Comparison of ENCODE assay signal across 8 mouse cellular contexts in genomic region chr5:146844945-146845365, GRCm38 (mm10). TPM values are rescaled to one million over a fixed set of nuclear protein-coding genes. Genes with fewer than 3 reads are reported as not detected.
A peak's percentile ranks its signal among the peaks of the same experiment; 100 is the strongest.
DNase-seq lines count a peak whose midpoint lies in the region; ATAC-seq and TF ChIP-seq lines count a peak whose summit lies in the region.

Gene Rasl11a, plus strand, starts transcription at chr5:146845071.

- no peaks in the 10 kb centered on the region for H3K9me3 ChIP-seq in hindbrain, embryonic 14.5 days (ENCODE audit: control insufficient read depth, low read length)

- ATAC-seq in hindbrain, embryonic 14.5 days (ENCODE audit: low FRiP score) = peak; percentile 91

- H3K36me3 ChIP-seq in hindbrain, embryonic 14.5 days (replicated peaks; ENCODE audit: control insufficient read depth, insufficient read depth) = no peaks in the 10 kb centered on the region

- 0% methylated on average over 36 of the region's 40 CpGs for WGBS in hindbrain, embryonic 14.5 days

- H3K27me3 ChIP-seq in hindbrain, embryonic 14.5 days (ENCODE audit: control insufficient read depth, insufficient read depth, low read length) = no peaks in the 10 kb centered on the region

- peak within 1 kb of the TSS; percentile 62 for H3K4me3 ChIP-seq in cortical plate, adult 2 months (ENCODE audit: insufficient read depth, low read length)
- H3K4me3 ChIP-seq in hindbrain, embryonic 14.5 days (replicated peaks; ENCODE audit: low read length) = peak within 1 kb of the TSS; percentile 60

- peak; percentile 83 to 87 for DNase-seq in adrenal gland, adult 18-20 months (ENCODE audit: low spot score in 2 of 2)
- peak; percentile 82 for DNase-seq in gastrocnemius, adult 18-20 months (ENCODE audit: low spot score)
- DNase-seq in hindbrain, embryonic 14.5 days (ENCODE audit: low spot score) = peak; percentile 73
- peak; percentile 80 to 83 for DNase-seq in layer of hippocampus, postnatal 36 days
- DNase-seq in lung, postnatal 14 days = peak; percentile 92
- DNase-seq in retina, embryonic 14.5 days (ENCODE audit: low spot score) = peak; percentile 81
- DNase-seq in urinary bladder, postnatal 4 days (ENCODE audit: low spot score in 2 of 2) = peak; percentile 77 to 78

- peak; percentile 51; the same call in 1 of the 2 replicates for TF ChIP-seq POLR2A in cortical plate, adult 2 months (IDR thresholded peaks at IDR 0.05; ENCODE audit: extremely low read depth, insufficient read depth, low read length)

- peak within 1 kb of the TSS; percentile 63 for H3K9ac ChIP-seq in hindbrain, embryonic 14.5 days

- peaks cover 4% of the 10 kb centered on the region; the same call in 1 of the 2 replicates for H3K4me1 ChIP-seq in cortical plate, adult 2 months (ENCODE audit: control insufficient read depth, insufficient read depth, low read length)
- H3K4me1 ChIP-seq in hindbrain, embryonic 14.5 days (replicated peaks; ENCODE audit: control insufficient read depth, insufficient read depth, low read length) = peaks cover 15% of the 10 kb centered on the region

- peak within 1 kb of the TSS; percentile 98 for H3K4me2 ChIP-seq in hindbrain, embryonic 14.5 days (replicated peaks)

- no peak for TF ChIP-seq CTCF in cortical plate, adult 2 months (IDR thresholded peaks at IDR 0.05; ENCODE audit: extremely low read depth, insufficient read depth, low read length)

- H3K27ac ChIP-seq in cortical plate, adult 2 months (ENCODE audit: insufficient read depth, low read length) = peak within 1 kb of the TSS; percentile 13; the same call in 1 of the 2 replicates
- H3K27ac ChIP-seq in hindbrain, embryonic 14.5 days = peak within 1 kb of the TSS; percentile 62

RNA-seq across cellular contexts. Expression of gene Rasl11a, which starts in this region (rescaled TPM):
- 10 to 100 TPM in 1 of 2 experiments, 1 to 10 TPM in 1; 7.0 to 11.1 TPM for total RNA-seq in adrenal gland, adult 18-20 months (2021)
- 3.8 and 5.4 TPM in 2 replicates for polyA plus RNA-seq in cortical plate, adult 2 months (2012; rRNA removed)
- 1 to 10 TPM; 1.7 to 1.8 TPM for total RNA-seq in gastrocnemius, adult 18-20 months (2021)
- polyA plus RNA-seq in hindbrain, embryonic 14.5 days (2014; fragmentation: Nextera tagmentation; extraction: Ambion mirVana) = 7.6 and 8.0 TPM in 2 replicates
- 10 to 100 TPM; 15.1 to 16.7 TPM for total RNA-seq in layer of hippocampus, postnatal 36 days (2021)

Comparison
In these comparisons a context has a peak if more than half of its experiments do, and no peak if none do; other contexts are left out.
1. Peak in every context shown above with its lines: DNase-seq, ATAC-seq, H3K4me3 ChIP-seq and H3K27ac ChIP-seq.